Mouse (Mus musculus): ENCODE data around the gene Olfr605.

DNA sequence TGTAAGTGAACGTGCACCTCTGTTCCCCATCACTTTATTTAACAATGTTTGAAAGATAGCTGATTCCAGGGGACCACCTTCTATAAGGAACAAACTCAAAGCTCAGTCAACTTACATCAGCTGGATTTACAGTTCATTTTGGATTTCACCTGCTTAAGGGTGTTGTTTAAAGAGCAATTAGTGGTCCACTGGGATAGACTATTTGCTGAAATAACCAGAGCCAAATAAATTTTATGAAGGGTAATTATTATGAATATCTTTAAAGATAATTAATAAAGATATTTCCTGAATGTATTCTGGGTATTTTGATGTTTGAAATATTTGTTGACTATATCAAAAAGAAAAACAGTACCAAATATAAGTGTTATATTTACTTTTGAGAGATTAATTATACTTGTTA is at the start of gene Olfr605:
- TF ChIP-seq CTCF (IDR thresholded peaks at IDR 0.05; ENCODE audit: low read depth, low read length) (no peak), GATA1 (IDR thresholded peaks at IDR 0.05; ENCODE audit: borderline replicate concordance, low read length) (no peak), TAL1 (conservative IDR thresholded peaks at IDR 0.05; ENCODE audit: low read depth, low read length) (no peak), POLR2AphosphoS5 (IDR thresholded peaks at IDR 0.05; ENCODE audit: insufficient replicate concordance, low read depth, low read length) (no peak)

Measured in G1E (cell line).